Mouse (Mus musculus): ENCODE results near the gene Acacb. TPM values are rescaled to one million over a fixed set of nuclear protein-coding genes. Genes with fewer than 3 reads are reported as not detected.

Acacb gene
- total RNA-seq, 2 experiments from 2014 or later = 130 to 232 TPM

DNA sequence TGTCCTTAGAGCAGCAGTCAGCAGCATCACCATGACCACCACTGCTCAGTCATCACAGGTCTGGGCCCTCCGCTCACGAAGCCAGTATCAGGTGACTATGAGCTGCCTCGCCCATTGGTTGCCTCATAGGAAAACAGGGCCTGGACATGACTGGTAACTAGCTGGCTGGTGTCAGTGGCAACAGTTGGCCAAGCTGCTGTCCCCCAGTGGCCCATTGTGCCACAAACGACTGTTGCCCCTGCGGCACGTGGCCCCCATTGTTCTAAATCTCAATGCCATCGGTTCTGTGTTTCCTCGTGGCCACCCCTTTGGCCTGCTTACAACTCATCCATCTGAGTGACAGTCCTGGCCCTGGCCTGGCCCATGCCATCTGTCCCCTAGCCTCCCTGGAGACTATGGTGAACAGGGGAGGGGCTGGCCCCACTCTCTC, 117.7 kb downstream of the Acacb start:
- DNase-seq (ENCODE audit: low spot score in 2 of 2) = no peak

DNA sequence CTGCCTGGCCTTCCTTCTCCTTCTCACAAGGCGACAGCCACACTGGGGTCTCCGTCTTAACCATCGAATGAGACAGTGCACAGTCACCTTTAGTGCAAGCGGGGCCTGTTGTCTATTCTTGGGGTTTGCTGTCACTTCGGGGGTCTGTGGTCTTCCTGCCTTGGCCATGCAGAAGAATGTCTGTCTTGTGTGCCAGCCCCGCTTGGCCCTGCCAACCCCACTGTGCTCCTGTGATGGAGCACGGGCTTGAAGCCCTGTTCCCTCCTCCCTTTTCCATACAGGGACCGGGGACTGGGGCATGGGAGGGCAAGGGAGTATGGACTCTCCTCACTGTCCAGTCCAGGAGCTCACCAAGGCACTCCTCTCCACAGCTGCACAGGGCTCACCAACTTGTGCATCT, 118.5 kb downstream of the Acacb start:
- DNase-seq (ENCODE audit: low spot score in 2 of 2) = no peak

DNA sequence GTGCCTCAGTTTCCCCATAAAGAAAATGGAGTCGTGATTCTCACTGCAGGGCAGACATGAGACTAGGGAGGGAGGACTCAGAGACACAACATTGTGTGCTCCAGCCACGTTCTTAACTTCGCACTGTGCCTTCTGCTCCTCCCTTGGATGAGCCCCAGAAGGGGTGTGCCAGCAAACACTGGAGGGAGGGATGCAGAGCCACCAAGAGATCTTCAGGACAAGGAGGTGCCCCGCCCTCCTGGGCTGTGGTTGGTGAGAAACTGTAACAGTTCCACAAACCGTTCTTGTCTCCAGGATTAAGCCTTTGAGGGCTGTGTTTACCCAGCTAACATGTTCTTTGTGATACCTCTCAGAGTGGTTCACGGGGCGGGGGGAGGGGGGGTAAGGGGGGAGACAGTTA, 122.3 kb downstream of the Acacb start:
- DNase-seq (ENCODE audit: low spot score in 2 of 2) = no peak

DNA sequence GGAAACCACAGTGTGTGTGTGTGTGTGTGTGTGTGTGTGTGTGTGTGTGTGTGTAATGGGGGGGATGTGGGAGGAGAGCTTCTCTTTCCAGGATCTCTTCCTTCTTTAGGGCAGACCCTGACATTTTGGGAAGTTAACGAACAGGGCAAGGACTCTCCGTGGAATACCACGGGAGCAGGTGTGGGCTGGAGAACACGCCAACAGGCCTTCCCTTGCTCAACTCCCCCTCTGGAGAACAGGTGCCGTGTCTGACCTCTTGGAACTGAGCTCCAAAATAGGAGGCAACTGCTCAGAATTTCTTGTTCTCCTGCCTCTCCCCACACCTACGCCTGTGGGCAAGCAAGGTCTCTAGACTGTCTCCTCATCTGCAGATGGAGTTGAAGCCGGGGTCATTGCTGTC, 123.2 kb downstream of the Acacb start:
- no peak for DNase-seq (ENCODE audit: low spot score in 2 of 2)

DNA sequence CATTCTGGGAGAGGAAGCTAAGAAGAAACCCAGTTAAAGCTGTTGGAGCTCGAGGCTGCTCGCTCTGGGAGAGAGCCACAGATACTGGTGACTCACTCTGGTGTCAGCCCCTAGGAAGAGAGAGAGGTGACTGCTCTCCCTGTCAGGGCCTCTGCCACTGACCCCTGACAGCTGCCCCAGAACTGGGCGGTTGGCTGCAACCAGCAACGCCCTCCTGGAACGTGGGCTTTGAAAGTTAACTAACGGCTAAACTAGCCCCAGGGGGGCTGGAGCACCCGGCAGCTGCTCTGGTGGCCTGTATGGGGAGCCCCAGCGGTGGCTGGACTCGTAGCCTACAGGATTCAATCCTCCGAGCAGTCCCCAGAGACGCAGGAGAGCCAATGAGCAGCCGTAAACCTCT, 123.6 kb downstream of the Acacb start:
- no peak for DNase-seq (ENCODE audit: low spot score in 2 of 2)

DNA sequence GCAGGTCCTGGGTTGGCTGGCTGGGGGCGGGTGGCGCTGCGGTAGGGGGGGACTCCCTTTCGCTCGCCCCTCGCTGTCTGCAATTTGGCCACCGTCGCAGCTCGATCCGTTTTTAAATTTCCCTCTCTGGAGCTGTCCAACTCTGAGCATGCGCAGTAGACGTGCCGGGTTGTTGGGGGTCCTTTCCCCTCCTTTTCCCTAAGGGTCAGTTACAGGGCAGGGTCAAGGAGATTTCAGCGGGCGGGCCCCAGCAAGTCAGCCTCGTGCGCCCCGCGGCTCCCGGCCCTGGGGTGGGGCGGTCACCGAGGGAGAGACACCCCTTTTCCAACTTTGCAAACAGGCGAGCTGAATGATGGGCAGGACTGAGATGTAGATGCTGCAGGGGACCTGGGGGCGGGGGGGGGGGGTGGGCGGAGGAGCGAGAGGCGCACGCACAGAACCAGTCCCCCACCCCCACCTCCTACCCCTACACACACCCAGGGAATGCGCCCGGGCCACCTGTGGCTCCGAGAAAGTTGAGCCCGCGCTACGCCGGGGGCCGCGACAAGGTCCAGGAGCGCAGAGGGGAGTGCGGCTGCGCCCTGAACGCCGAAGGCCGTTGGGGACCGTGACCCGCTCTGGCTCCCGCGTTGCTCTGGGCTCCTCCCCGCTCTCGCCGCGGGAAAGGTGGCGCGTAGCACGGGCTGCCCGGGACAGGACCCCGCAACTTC, 127.5 kb downstream of the Acacb start, which contains the start of gene Foxn4:
Gene Foxn4, minus strand, starts transcription at position 115 of the 710 bp plus-strand sequence.
- no peak for DNase-seq (ENCODE audit: low spot score in 2 of 2)

DNA sequence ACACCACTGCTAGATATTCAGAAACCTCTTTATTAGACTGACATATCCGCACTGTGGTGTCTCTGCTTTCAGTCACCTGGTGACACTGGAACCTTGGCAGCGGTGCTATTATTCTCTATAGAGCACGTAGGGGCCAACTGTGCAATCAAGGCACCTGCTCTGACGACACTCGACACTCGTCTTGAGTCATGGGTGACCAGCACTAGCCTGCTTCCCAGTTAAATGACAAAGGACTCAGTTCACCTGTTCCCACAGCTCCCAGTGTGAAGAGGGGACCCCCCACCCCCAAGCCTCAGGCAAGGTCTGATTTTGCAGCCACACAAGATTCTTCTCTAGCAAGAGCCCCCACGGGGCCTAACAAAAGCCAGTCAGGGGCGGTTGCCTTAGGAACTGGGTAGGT, 129.0 kb downstream of the Acacb start:
- no peak for DNase-seq (ENCODE audit: low spot score in 2 of 2)

DNA sequence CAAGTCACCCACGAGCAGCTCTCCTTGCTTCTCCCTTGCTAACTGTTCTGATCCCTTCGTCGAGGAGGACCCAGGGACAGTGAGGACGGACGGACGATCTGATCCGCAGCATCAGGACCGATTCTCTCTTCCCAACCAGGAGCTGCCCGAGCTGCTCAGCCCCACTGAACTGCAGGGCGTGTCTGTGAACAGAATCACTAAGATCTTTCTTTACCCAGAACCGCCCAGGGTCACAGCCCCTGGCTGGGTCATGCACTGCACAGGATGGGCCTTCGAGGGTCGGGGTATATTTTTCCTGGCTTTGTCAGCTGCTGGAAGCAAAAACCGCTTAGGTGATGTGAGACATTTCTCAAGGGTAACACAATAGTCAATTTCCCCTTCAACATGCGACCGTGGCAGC, 129.7 kb downstream of the Acacb start:
- no peak for DNase-seq (ENCODE audit: low spot score in 2 of 2)

DNA sequence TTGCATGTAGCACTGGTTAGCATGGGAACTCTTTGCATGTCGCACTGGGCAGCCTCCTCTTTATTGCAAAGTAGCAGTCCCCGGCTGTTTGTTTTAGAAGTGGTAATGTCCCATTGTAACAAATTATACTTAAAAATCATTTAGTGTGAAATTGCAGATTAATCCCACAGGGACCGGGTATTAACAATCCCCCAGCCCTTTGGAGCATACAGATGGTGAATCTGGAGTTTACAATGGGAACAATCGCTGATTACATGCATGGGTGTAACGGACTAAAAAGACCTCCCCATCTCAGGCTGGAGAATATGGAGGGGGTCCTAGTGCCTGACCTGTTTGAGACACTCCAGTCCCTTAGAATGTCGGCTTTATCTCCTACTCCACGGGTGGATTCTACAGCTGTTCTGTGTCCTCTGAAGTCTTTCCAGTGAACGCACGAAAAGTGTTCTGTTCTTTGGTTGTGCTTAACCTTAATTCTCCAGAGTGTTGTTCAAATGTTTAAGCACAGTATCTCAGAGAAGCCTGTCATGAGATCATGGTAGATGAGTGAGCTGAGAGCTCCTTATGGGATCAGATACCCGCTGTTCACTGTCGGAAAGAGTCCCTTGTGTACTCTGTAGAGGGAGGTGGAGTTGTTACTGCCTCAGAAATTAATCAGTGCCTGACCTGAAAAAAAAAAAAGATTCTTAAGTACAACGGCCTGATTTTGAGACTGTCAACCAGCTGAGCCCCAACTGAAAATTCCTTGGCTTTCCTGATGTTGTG, 133.2 kb downstream of the Acacb start:
- DNase-seq (ENCODE audit: low spot score in 2 of 2) = no peak

DNA sequence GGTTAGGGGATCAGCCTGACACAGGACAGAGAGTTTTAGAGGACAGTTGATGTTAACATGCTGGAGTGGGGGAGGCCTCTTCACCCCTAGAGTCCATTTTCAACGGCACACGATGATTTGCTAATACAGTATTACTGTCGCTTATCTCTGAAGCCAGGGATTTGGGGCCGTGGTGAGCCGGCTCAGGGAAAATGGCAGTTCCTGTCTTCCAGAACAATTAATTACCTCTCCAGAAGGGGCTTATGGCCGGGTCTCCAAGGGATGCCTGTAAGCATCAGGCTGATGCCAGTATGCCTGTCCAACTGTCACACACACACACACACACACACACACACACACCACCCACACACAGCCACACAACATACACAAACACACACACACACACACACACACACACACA, 136.0 kb downstream of the Acacb start:
- no peak for DNase-seq (ENCODE audit: low spot score in 2 of 2)

DNA sequence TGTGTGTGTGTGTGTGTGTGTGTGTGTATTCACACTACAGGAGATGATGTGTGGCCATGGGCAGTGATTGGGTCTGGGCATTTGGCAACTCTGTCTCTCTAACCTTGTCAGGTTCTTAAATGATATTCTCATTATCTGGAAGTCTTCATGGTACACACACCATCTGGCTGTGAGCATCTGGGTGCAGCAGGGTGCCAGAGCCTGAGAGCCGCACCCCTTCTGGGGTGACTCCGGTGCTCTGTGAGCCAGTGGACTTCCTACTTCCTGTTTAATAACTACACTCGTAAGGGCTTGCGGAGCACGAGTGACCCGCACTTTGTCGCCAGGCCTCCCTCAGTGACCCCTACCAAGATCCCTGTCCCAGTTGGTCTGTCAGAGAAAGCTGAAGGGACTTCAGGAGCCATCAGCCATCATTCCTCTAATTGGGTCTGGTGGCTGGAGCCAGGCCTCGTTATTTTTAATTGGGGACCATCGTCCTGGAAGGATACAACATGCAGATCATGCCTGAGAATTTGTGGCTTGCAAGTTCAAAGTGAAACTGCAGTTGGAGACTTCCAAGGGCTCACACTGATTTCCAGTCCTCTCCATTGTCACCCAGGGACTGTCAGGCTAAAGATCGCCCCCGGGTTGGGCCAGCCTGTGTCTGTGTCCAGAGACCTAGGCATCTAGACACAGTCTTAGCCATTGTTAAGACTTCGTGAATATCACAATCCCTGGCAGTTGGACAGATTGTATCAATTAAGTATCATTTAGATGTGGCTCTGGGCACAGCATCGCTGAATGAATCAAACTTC, 138.5 kb downstream of the Acacb start:
- no peak for DNase-seq (ENCODE audit: low spot score in 2 of 2)

DNA sequence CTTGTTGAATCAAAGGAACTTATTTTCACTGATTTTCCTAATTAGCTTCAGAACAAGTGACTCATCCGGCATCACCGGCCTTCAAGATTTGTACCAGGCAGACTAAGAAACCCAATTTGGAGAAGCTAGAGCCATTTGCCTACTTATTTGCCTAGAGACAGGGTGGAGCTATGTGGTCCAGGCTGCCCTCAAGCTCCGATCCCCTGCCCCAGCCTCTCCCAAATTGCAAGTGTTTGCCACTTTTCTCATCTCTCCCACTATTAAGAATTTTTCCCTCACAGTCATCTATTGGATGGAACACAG, 139.0 kb downstream of the Acacb start:
- DNase-seq (ENCODE audit: low spot score in 2 of 2) = no peak

DNA sequence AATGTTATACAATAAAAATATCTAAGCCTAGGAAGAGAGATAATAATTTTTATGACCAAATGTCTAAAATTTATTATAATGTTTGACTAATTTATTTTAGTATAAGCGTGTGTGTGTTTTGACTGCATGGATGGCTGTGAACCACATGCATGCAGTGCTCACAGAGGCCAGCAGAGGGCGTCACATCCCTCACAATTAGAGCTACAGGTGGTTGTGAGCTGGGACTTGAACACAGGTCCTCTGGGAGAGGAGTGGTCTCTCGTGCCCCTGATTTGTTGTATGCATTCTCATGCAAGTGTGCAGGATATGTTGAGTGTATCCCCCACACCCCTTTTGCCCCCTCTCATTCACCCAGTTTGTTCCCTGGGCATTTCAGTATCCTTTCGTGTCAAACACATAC, 139.8 kb downstream of the Acacb start:
- DNase-seq (ENCODE audit: low spot score in 2 of 2) = no peak

DNA sequence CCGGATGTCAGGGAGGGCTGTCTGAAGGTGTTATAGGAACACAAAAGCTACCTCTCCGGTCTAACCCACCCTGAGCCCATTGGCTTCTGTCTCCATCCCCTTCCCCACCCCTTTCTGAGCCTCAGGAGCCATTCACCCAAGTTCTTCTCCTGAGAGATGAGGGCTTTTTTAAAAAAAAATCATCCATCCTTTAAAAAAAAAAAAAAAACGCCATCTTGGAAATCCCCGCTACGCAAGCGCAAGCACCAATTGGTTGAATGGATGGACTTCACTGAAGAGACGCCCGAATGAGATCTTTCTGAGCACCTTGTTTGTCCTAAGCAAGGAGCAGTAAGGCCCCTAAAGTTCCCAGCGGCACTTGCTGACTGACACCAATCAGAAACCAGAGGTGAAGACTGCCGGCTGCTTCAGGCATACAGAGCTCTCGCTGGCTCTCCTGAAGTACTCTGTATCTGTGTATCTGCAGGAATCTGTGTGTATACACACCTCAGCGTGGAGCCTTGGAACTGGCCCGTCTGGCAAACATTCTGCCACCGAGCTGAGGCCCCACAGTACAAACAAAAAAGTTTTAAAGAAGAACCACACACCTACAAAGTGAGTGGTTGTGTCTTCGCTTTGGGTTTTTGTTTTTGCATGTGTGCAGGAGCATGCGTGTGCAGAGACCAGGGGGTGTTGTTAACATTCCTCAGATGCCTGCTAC, 140.7 kb downstream of the Acacb start:
- DNase-seq (ENCODE audit: low spot score in 2 of 2) = no peak

DNA sequence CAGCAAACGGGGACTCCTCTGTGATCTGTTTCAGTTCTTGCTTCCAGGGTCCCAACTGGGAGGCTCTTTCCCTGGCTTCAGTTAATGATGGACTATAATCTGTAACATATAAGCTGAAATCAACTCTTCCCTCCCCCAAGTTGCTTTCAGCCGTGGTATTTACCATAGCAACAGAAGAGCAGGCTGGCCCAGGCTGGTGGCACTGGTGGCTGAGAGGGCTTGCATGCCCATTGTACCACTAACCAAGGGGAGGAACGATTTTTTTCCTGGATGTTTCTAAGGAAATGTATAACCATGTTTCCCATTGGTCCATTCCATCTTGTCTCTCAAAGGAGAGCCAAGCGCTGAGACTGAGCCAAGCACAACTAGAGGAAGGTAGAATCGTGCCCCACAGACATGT, 142.1 kb downstream of the Acacb start:
- DNase-seq (ENCODE audit: low spot score in 2 of 2) = no peak

DNA sequence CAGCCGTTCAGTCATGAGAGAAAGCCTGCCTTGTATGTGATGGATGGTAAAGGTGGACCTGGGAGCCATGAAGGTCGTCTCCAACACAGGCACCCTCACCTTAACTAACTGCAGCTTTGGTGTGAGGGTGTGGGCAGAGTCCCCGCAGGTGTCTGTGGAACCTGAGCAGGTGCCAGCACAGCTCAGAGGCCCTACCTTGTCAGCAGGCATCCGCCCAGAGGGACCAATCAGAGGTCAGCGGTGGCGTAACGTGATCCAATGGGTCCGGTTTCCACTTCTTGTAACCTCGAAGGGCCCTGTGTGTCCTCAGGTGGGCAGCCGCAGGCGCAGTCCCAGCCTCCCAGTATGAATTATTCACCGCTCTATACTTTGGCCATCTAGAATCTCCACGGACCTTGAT, 142.5 kb downstream of the Acacb start, which contains the start of gene Myo1h:
Gene Myo1h, plus strand, starts transcription at position 293 of the 400 bp plus-strand sequence.
- DNase-seq (ENCODE audit: low spot score in 2 of 2) = no peak

DNA sequence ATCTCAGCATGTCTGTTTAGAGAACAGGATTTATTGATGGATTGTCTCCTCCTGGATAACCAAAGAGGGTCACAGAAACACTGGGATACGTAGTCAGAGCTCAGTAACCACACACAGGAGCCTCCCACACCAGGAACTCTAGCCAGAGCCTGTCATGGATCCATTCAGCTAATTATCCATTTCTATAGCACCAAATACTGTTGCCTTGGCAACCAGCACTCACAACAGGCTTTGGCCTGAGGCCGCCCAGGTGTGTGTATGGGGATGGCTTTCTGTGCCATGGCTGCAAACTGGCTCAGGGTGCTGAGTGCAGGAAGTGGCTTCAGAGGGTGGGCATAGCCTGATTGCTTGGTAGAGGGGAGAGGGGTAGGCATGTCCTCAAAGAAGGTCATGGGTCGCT, 143.7 kb downstream of the Acacb start:
- no peak for DNase-seq (ENCODE audit: low spot score in 2 of 2)

DNA sequence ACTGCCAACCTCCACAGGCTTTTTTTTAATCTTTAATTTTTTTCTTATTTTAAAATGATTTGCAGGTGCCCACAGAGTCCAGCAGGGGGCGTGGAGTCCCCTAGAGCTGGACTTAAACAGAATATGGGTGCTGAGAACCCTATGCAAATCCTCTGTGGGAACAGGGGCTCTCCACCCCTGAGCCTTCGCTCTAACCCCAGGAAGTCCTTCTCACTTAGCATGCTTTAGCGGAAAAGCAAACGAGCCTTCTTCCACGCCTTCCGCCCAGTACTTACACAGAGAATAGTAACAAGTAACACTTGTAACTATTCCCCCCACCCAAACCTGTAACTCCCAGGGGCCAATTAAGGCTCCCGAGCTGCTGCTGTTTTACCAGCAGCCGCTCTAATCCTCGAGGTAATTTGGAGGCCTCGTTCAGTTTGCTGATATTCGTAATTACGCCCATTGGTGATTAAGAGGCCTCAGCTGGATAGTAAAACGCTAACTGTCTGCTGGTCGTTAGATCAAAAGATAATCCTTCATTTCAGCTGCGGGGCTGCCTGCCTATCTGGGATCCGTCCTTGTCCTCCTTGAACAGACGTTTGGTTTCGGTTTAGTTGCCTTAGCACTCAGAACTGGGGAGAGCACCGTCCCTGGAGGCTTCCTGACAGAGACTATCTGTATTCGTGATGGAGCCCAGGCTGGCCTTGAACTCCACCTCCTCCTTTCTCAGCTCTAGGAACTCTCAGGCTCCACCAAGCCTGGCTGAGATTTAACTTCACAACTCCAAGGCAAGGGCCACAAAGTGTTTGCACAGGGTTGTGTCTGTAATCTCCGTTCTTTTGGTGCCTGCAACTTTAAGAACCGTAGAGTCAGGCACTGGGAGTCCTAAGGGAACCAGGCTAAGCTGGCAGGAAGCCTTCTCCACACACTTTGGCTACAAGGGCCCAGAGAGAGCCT, 150.6 kb downstream of the Acacb start:
- peak; percentile 19 to 27 for DNase-seq (ENCODE audit: low spot score in 2 of 2)

DNA sequence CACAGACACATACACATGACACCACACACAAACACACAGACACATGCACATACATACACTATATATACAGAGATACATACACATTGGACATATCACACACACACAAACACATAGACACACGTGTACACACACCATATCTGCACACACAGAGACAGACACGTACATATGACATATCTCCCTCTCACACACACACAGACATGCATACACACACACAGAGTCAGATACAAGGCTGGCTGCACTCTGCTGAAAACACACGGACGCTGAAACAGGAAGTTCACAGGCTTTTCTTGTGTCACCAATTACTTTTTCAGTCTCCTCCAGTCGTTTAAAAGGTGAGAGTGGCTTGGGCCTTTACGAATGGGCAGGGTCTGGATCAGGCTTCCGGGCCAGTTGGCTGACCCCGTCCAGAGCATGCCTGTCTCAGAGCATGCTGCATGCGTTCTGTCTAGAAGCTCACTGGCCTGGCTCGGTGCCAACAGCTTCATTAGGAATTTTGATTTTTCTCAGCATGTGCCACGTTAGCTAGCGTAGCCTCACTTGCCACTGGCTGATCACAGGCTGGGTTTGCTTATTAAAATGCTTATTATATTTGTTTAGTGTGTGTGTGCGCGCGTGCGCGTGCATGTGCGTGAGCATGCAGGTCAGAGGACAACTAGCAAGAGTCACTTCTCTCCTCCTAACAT, 152.0 kb downstream of the Acacb start:
- no peak for DNase-seq (ENCODE audit: low spot score in 2 of 2)
